8 mouse cellular contexts compared by ENCODE assay signal in the genomic region with DNA sequence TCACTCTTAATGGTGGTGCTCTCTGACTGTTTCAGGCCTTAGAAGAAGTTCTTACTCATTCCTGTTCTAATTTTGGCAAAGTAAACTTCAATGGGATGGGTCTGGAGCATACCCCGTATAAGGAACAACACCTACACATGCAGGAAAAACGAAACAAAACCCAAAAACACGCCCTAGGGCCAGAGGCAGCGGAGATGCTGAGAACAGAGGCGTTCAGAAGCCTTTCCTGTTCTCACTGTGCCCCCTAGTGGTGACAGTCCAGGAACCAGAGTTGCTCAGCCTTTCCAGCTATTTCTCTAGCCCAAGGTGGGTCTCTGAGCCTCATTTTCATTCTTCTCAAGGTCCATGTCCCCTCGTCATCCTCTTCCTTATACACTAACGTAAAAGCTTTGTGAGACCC. TPM values are rescaled to one million over a fixed set of nuclear protein-coding genes. Genes with fewer than 3 reads are reported as not detected.
A peak's percentile ranks its signal among the peaks of the same experiment; 100 is the strongest.
DNase-seq lines count a peak whose midpoint lies in the region; ATAC-seq and TF ChIP-seq lines count a peak whose summit lies in the region.

No protein-coding gene starts in this region.

- no peaks in the 10 kb centered on the region for H3K4me1 ChIP-seq in embryonic fibroblast, embryonic 13.5 days (ENCODE audit: control insufficient read depth, insufficient read depth, low read length)
- peaks cover 4% of the 10 kb centered on the region; the same call in 1 of the 2 replicates for H3K4me1 ChIP-seq in hindbrain, embryonic 13.5 days (replicated peaks)

- DNase-seq in MEL-GATA-1-ER (ENCODE audit: extremely low read depth, low read depth) = peak; percentile 37
- peak; percentile 84 for DNase-seq in brain, adult 2 months (ENCODE audit: low read depth, low spot score)
- peak; percentile 76 to 87 for DNase-seq in layer of hippocampus, postnatal 14 days (ENCODE audit: low spot score in 2 of 2)
- peak; percentile 59 for DNase-seq in lung, postnatal 25 days (ENCODE audit: low spot score)
- peak; percentile 79 for DNase-seq in right cerebral cortex, adult 18-20 months
- DNase-seq in urinary bladder, postnatal 4 days (ENCODE audit: low spot score in 2 of 2) = peak; percentile 45 to 78

- peak; percentile 78 for TF ChIP-seq CTCF in embryonic fibroblast, embryonic 13.5 days (IDR thresholded peaks at IDR 0.05; ENCODE audit: borderline replicate concordance, insufficient read depth, low read length)

- no peak for TF ChIP-seq POLR2A in embryonic fibroblast, embryonic 13.5 days (IDR thresholded peaks at IDR 0.05; ENCODE audit: low read depth, low read length)

- no peak overlapping the region for H3K27ac ChIP-seq in embryonic fibroblast, embryonic 13.5 days (ENCODE audit: insufficient read depth, low read length)
- no peak overlapping the region for H3K27ac ChIP-seq in hindbrain, embryonic 13.5 days

- H3K36me3 ChIP-seq in hindbrain, embryonic 13.5 days = peaks cover 13% of the 10 kb centered on the region

- no peaks in the 10 kb centered on the region for H3K27me3 ChIP-seq in hindbrain, embryonic 13.5 days

- no peak overlapping the region for H3K4me2 ChIP-seq in hindbrain, embryonic 13.5 days

- no peaks in the 10 kb centered on the region for H3K9me3 ChIP-seq in hindbrain, embryonic 13.5 days

- no peak overlapping the region for H3K9ac ChIP-seq in hindbrain, embryonic 13.5 days

- 19% methylated on average over 7 of the region's 7 CpGs for WGBS in hindbrain, embryonic 13.5 days

- peak; percentile 79 for ATAC-seq in hindbrain, embryonic 13.5 days (ENCODE audit: low FRiP score)

- H3K4me3 ChIP-seq in embryonic fibroblast, embryonic 13.5 days (ENCODE audit: insufficient read depth, low read length) = no peak overlapping the region
- H3K4me3 ChIP-seq in hindbrain, embryonic 13.5 days = no peak overlapping the region

RNA-seq across cellular contexts. Expression of a gene that starts 25.1 kb away (rescaled TPM):
- polyA plus RNA-seq in embryonic fibroblast, embryonic 13.5 days (2011; ENCODE audit: insufficient read length, low read depth, missing spikeins) = not detected in 2 replicates
- polyA plus RNA-seq in hindbrain, embryonic 13.5 days (2015; fragmentation: Nextera tagmentation; extraction: Ambion mirVana) = 0.09 TPM in 1 of 2 replicates, not detected in the other
- total RNA-seq in layer of hippocampus, postnatal 14 days (2021) = not detected
